Mouse (Mus musculus) spleen, adult 18-20 months (tissue): ENCODE results near the gene Cdh24.

Experiments
- DNase-seq, 2 experiments: peaks; one replicate each; pipeline ENCODE4 v3.0.0; 2022; ENCODE audit warnings: mixed read lengths in 2 of 2

Cdh24 gene

GRCm38 (mm10) chr14:54603686-54604085 lies 37.5 kb downstream of the Cdh24 start:
- DNase-seq, result no peak

DNA sequence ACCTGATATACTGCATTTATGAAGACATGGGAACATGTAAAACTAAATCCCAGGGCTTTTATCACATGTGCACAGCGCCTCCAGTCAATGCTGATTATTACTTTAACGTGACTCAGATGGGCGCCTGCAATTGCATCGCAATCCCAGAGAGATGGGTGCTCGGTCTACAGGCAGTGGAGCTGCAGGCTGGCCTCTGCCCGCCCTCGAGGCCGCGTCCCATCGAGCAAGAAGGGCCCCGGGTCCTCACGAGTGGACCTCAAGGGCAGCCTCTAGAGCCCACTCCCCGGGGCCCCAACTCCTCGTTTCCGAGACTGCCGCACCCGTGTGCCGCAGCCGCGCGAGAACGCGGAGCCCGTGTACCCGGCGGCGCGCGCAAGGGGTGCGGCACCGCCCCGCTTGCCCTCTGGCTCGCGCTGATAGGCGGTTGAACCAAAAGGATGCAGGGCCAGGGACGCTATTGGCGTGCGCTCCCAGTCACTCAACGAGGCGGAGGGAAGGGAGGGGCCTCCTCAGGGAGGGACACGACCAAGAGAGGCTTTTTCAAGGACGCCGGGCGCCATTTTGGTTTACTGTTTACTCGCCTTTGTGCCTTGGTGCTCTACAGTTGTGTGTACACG lies 38.0 kb downstream of the Cdh24 start:
- peak; percentile 91 to 92 for DNase-seq

DNA sequence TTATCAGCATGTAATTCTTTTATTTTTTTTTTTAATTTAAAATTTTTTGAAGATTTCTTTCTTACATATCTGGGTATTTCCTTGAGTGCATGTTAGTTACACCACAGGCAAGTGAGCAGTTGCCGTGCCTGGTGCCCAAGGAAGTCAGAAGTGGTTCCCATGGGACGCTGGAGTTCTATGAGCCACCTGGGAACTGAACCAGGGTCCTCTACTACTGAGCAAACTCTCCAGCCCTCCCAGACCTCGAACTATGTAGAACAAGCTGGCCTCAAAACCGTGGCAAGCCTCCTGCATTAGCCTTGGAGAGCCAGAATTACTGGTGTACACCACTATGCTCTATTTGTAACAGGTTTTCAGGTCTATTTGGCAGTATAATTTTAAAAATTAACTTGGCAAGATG lies 38.6 kb downstream of the Cdh24 start:
- DNase-seq, result peak in 1 of 2 experiments; percentile 10

- DNase-seq, result no peak
Measured at GRCm38 (mm10) chr14:54601601-54602000, 39.6 kb downstream of the Cdh24 start.

DNA sequence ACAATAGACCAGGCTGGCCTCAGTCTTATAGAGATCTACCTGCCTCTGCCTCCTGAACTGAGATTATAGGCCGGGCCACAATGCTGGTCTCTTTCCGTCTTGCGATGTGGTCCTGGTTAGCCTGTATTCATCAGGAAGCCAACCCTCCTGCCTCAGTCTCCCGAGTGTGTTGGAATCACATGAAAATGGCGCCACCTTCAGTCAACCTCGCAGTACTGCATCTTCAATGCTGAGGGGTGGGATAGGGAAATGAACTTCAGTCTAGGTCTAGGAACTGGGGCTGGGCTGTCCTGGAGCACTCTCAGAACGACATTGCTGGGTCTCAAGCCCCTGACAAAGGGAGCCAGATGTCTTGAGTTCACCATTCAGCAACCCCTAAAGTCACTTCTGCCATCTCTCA lies 44.1 kb downstream of the Cdh24 start:
- no peak for DNase-seq

DNA sequence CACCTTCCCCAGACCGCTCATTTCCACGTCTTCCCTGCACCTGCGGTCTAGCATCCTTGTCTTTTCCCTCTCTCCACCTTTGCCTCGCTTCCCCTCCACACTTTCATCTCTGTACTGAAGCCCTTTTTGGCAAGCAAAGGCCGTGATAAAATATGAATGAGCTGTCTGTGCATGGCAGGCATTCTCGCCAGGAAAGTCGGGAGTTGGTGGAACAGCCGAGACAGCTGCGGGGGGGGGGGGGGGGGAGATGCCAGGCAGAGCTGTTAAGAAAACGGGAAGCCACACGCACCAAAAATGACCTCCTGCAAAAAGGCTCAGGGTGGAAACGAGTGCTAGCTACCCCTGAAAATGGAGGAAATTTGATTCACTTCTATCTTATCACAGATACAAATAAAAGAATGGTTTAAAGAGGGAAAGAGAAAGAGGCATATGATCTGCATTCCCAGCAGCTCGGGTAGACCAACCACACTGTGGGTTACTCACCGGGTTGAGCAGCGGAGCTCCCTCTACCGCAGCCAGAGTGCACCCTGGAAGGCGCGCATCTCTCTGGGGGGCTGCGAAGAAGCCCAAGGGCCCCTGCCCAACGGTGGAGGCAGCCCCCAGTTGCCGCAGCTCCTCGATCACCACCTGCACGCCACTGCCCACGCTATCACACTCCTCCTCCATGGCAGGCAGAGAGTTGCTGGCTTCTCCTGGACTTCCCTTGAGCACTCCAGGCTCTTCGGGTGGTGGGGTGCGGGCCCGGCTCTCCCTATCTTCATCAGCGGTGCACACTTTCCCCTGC lies 46.3 kb downstream of the Cdh24 start:
- no peak for DNase-seq

DNA sequence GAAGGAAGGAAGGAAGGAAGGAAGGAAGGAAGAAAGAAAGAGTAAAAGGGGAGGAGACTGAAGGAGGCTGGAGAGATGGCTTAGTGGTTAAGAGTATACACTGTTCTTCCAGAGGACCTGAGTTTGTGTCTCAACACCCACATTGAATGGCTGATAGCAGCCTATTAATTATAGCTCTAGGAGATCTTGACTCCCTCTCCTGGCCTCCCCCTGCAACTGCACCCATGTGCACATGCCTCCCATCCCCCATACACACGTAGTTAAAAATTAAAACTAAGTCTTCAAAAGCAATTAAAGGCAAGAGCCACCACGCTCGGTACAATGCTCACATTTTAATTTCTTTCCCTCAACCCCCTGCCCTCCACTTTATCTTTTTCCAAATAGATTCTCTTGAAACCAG lies 47.1 kb downstream of the Cdh24 start:
- DNase-seq, result no peak

- no peak for DNase-seq
Measured at GRCm38 (mm10) chr14:54592319-54592934, 48.7 kb downstream of the Cdh24 start.

DNA sequence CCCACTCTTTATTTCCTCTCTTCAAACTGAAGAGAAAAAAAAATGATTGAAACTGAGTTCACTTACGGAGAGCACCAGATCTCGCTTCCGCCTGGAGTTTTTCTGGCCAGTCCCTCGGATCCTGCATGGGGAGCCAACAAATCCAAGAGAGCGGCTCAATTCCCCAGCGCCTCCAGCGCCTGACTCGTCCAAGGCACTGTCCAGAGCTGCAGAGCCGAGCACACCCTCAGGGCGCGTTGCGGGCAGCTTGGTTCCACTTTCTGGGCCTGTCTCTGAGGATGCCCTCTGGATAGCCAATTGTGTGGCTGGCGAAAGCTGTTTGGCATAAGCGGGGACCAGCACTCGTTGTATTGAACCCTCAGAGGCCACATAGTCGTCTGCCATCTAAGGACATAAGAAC lies 50.1 kb downstream of the Cdh24 start:
- no peak for DNase-seq

DNA sequence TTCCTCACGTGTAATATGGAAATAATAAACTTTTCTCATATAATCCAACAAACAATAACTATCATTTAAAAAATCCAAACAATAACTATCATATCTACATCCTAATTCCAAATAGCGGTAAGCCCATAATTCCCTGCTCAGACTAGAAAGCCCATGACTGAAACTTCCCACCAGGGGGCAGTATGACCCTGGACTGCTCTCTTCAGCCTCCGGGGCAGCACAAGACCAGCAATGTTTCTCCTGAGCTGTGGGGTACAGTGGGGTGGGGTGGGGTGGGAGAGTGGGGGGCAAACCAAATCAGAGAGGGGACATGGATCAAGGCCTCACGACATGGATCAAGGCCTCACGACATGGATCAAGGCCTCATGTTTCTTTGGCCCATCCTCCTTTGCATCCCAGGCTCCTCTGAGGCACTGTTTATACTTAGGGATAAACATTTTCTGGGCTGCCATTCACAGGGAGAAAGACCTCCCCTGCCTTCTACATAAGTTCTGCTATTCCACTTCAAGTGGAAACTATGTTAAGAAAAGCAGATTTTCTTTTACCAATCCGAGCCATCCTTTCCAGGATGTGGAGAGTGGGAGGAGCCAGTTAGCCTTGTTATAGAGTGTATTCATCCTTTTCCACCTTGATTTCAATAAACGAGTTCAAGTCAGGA lies 57.4 kb downstream of the Cdh24 start:
- peak in 1 of 2 experiments; percentile 41 for DNase-seq

DNA sequence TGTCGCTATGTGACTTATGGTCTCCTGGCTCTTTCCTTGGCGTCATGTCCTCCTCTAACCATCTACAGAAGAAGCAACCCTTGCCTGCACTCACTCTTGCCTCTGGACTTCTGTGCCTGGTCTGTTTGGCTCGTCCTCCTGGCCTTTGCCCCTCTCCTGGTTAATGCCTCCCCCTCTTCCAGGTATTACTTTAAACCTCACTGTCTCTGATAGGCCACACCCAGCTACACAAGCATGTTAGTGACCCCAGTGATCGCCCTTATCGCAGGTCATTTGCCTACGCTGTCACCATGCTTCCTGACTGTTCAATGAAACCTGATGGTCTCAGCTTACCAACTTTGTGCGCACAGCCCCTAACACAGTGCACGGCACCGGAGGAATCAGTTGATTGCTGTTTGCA lies 58.6 kb downstream of the Cdh24 start:
- no peak for DNase-seq
